Mouse (Mus musculus) heart, embryonic 16.5 days (tissue): ENCODE data around the gene Gm43951. TPM values are rescaled to one million over a fixed set of nuclear protein-coding genes. Genes with fewer than 3 reads are reported as not detected.

Experiments
- ATAC-seq: fragments of 200-750 bp; cut with Nextera tagmentation; replicated peaks from 2 replicates; pipeline ENCODE4 v1.8.0; 2017; ENCODE audit warnings: moderate number of reproducible peaks; ENCODE audit not compliant: insufficient read depth, low FRiP score; ENCODE audit errors: extremely low read depth
- H3K27ac ChIP-seq: fragments of 300-500 bp; sonication (generic); 2 replicates; pipeline ENCODE4 v1.5.1; 2014; ENCODE audit warnings: mild to moderate bottlenecking, low read length, control low read depth, moderate library complexity
- H3K27me3 ChIP-seq: fragments of 300-500 bp; sonication (generic); 2 replicates; pipeline ENCODE4 v1.6.1; 2014; ENCODE audit warnings: low read length, mixed read lengths; ENCODE audit not compliant: control insufficient read depth, insufficient read depth
- H3K36me3 ChIP-seq: fragments of 300-500 bp; sonication (generic); 2 replicates; pipeline ENCODE4 v1.6.1; 2014; ENCODE audit not compliant: control insufficient read depth, insufficient read depth
- H3K4me1 ChIP-seq: fragments of 300-500 bp; sonication (generic); 2 replicates; pipeline ENCODE4 v1.6.1; 2014; ENCODE audit warnings: low read length, mixed read lengths; ENCODE audit not compliant: control insufficient read depth, insufficient read depth
- H3K4me2 ChIP-seq: fragments of 300-500 bp; sonication (generic); 2 replicates; pipeline ENCODE4 v1.6.1; 2014; ENCODE audit warnings: low read depth, mild to moderate bottlenecking, control low read depth, low read length
- H3K4me3 ChIP-seq: fragments of 300-500 bp; sonication (generic); 2 replicates; pipeline ENCODE4 v1.5.1; 2014; ENCODE audit warnings: mild to moderate bottlenecking, control low read depth, low read length
- H3K9ac ChIP-seq: fragments of 300-500 bp; sonication (generic); 2 replicates; pipeline ENCODE4 v1.6.1; 2014; ENCODE audit warnings: low read length, control low read depth
- H3K9me3 ChIP-seq: fragments of 300-500 bp; sonication (generic); replicated peaks from 2 replicates; pipeline ENCODE4 v1.6.1; 2016; ENCODE audit warnings: low read length; ENCODE audit not compliant: control insufficient read depth
- whole genome bisulfite sequencing: fragments of 180-500 bp; shearing (Covaris S2); extraction: QIAGEN DNeasy Blood & Tissue Kit; methylation state at CpG from one replicate; pipeline ENCODE4 v1.1.7; 2014; 5-methylcytosine and 5-hydroxymethylcytosine counted together
- polyA plus RNA-seq: library from polyadenylated mRNA; unstranded; fragments of >200 nt; fragmentation: Nextera tagmentation; extraction: Ambion mirVana; gene quantifications from 2 replicates; pipeline ENCODE4 v1.2.1, GENCODE M21; 2015

Gene Gm43951
- polyA plus RNA-seq, 1 experiment from 2014 or later: 0.07 TPM

GRCm38 (mm10) chr11:72228513-72228912, 21.9 kb upstream of the Gm43951 start:
- no peak overlapping the region for H3K9ac ChIP-seq
- H3K9me3 ChIP-seq: no peaks in the 10 kb centered on the region
- H3K4me2 ChIP-seq: no peak overlapping the region
- ATAC-seq: no peak
- H3K27me3 ChIP-seq: no peaks in the 10 kb centered on the region; the same call in 1 of the 2 replicates
- no peak overlapping the region for H3K4me3 ChIP-seq
- H3K27ac ChIP-seq: no peak overlapping the region
- no peaks in the 10 kb centered on the region for H3K36me3 ChIP-seq
- WGBS: 90% methylated on average over 4 of the region's 4 CpGs
- no peaks in the 10 kb centered on the region for H3K4me1 ChIP-seq

GRCm38 (mm10) chr11:72226901-72227300, 20.3 kb upstream of the Gm43951 start:
- Histone ChIP-seq H3K4me3 (no peak overlapping the region), H3K4me1 (no peaks in the 10 kb centered on the region), H3K9me3 (no peaks in the 10 kb centered on the region), H3K27ac (no peak overlapping the region), H3K36me3 (no peaks in the 10 kb centered on the region), H3K9ac (no peak overlapping the region), H3K4me2 (no peak overlapping the region), H3K27me3 (no peaks in the 10 kb centered on the region; the same call in 1 of the 2 replicates)
- ATAC-seq: no peak
- 75% methylated on average over 6 of the region's 6 CpGs for WGBS

GRCm38 (mm10) chr11:72226020-72226791, 19.6 kb upstream of the Gm43951 start:
- Histone ChIP-seq H3K27ac (no peak overlapping the region), H3K36me3 (no peaks in the 10 kb centered on the region), H3K4me1 (no peaks in the 10 kb centered on the region), H3K4me2 (no peak overlapping the region), H3K9me3 (no peaks in the 10 kb centered on the region), H3K27me3 (no peaks in the 10 kb centered on the region; the same call in 1 of the 2 replicates), H3K4me3 (no peak overlapping the region), H3K9ac (no peak overlapping the region)
- WGBS: 66% methylated on average over 10 of the region's 10 CpGs
- ATAC-seq: no peak

- Histone ChIP-seq H3K36me3 (no peaks in the 10 kb centered on the region), H3K4me2 (no peak overlapping the region), H3K27ac (no peak overlapping the region), H3K4me1 (no peaks in the 10 kb centered on the region), H3K4me3 (no peak overlapping the region), H3K27me3 (no peaks in the 10 kb centered on the region; the same call in 1 of the 2 replicates), H3K9me3 (no peaks in the 10 kb centered on the region), H3K9ac (no peak overlapping the region)
- WGBS: 9% methylated on average over 5 of the region's 5 CpGs
- ATAC-seq: no peak
These were observed 18.2 kb upstream of the Gm43951 start for GRCm38 (mm10) chr11:72224865-72225264.

- no peaks in the 10 kb centered on the region; the same call in 1 of the 2 replicates for H3K27me3 ChIP-seq
- no peak overlapping the region for H3K27ac ChIP-seq
- no peak overlapping the region for H3K9ac ChIP-seq
- no peak overlapping the region for H3K4me2 ChIP-seq
- 75% methylated on average over 4 of the region's 4 CpGs for WGBS
- H3K4me3 ChIP-seq: no peak overlapping the region
- no peaks in the 10 kb centered on the region for H3K4me1 ChIP-seq
- no peaks in the 10 kb centered on the region for H3K9me3 ChIP-seq
- no peak for ATAC-seq
- no peaks in the 10 kb centered on the region for H3K36me3 ChIP-seq
These were observed 16.8 kb upstream of the Gm43951 start for GRCm38 (mm10) chr11:72223414-72223813.

GRCm38 (mm10) chr11:72221278-72221677, 14.6 kb upstream of the Gm43951 start:
- Histone ChIP-seq H3K4me3 (no peak overlapping the region), H3K27ac (no peak overlapping the region), H3K4me2 (no peak overlapping the region), H3K36me3 (no peaks in the 10 kb centered on the region), H3K9ac (no peak overlapping the region), H3K27me3 (no peaks in the 10 kb centered on the region; the same call in 1 of the 2 replicates), H3K4me1 (peaks cover 1% of the 10 kb centered on the region; the same call in 1 of the 2 replicates), H3K9me3 (no peaks in the 10 kb centered on the region)
- ATAC-seq: 0 out of 2 replicates have a peak, but pooled peaks have one; percentile 23
- WGBS: 17% methylated on average over 6 of the region's 6 CpGs

GRCm38 (mm10) chr11:72217116-72217515, 10.5 kb upstream of the Gm43951 start:
- Histone ChIP-seq H3K4me1 (peaks cover 8% of the 10 kb centered on the region; the same call in 1 of the 2 replicates), H3K9ac (no peak overlapping the region), H3K4me2 (no peak overlapping the region), H3K27me3 (no peaks in the 10 kb centered on the region), H3K4me3 (no peak overlapping the region), H3K9me3 (no peaks in the 10 kb centered on the region), H3K36me3 (no peaks in the 10 kb centered on the region), H3K27ac (no peak overlapping the region)
- WGBS: 76% methylated on average over 5 of the region's 5 CpGs
- ATAC-seq: no peak

- 1% methylated on average over 29 of the region's 29 CpGs for WGBS
- Histone ChIP-seq H3K9ac (peak within 1 kb of the TSS; percentile 84), H3K9me3 (no peaks in the 10 kb centered on the region), H3K4me2 (peak within 1 kb of the TSS; percentile 100), H3K27ac (peak within 1 kb of the TSS; percentile 84), H3K27me3 (no peaks in the 10 kb centered on the region), H3K4me3 (peak within 1 kb of the TSS; percentile 96), H3K4me1 (peaks cover 8% of the 10 kb centered on the region; the same call in 1 of the 2 replicates), H3K36me3 (peaks cover 8% of the 10 kb centered on the region)
- ATAC-seq: peak; percentile 83
These were observed 8.8 kb upstream of the Gm43951 start, which contains the start of gene Med31 for GRCm38 (mm10) chr11:72215410-72215797. Gene Med31 (minus strand): TSS chr11:72215592.
